Mouse (Mus musculus) urinary bladder, postnatal 25 days (tissue): Measurements from ENCODE around the gene Cyp4f16.
"Not testable (repeated sequence)": the region's sequence is repeated elsewhere in the genome, so short reads cannot be mapped to it uniquely, and the experiment has no call there.

Experiments
- DNase-seq: peaks from one replicate; pipeline ENCODE4 v3.0.0; 2022; ENCODE audit warnings: low spot score

The Cyp4f16 gene

GRCm38 (mm10) chr17:32550900-32551770 is 14.8 kb downstream of the Cyp4f16 start:
- DNase-seq = peak; percentile 64

- not testable (repeated sequence) for DNase-seq
These were observed 16.7 kb downstream of the Cyp4f16 start for GRCm38 (mm10) chr17:32553016-32553415.

GRCm38 (mm10) chr17:32554368-32554767 is 18.0 kb downstream of the Cyp4f16 start:
- DNase-seq = not testable (repeated sequence)

- DNase-seq = not testable (repeated sequence)
These were observed 26.9 kb downstream of the Cyp4f16 start for GRCm38 (mm10) chr17:32563301-32563700.

GRCm38 (mm10) chr17:32573286-32573685 is 36.9 kb downstream of the Cyp4f16 start:
- DNase-seq = not testable (repeated sequence)

GRCm38 (mm10) chr17:32577496-32578186 is 41.3 kb downstream of the Cyp4f16 start:
- no peak for DNase-seq

- no peak for DNase-seq
These were observed 60.1 kb downstream of the Cyp4f16 start for GRCm38 (mm10) chr17:32596494-32596893.
